In the genomic region with DNA sequence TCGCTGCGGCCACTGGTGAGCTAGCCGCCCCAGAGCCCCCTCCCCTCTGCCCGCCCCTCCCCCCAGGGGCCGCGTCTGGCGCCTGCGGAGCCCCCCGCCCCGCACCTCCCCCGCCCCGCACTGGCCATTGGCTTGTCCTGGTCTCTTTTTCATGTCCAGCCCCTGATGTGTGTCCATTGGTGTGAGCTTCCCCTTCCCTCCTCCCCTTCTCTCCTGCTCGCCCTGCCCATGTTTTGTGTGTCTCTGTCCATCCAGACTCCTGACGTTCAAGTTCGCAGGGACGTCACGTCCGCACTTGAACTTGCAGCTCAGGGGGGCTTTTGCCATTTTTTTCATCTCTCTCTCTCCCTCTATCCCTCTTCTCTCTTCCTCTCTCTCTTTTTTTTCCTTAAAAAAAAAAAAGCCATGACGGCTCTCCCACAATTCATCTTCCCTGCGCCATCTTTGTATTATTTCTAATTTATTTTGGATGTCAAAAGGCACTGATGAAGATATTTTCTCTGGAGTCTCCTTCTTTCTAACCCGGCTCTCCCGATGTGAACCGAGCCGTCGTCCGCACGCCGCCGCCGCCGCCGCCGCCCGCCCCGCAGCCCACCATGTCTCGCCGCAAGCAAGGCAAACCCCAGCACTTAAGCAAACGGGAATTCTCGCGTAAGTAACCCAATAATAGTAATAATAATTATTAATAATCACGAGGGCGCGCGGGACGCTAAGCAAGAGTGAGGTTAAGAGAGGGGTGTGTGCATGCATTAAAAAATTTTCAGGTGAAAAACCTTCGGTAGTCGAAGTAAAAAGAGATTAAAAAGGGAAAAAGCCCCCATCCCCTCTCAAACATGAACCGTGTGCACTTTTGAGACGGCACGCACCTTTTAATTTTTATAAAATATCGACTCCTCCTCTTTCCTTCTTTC, we compare ENCODE assay signal across 8 mouse cellular contexts. TPM values are rescaled to one million over a fixed set of nuclear protein-coding genes. Genes with fewer than 3 reads are reported as not detected.
DNase-seq lines count a peak whose midpoint lies in the region; ATAC-seq and TF ChIP-seq lines count a peak whose summit lies in the region.

A gene (plus strand): TSS at position 262 of the 911 bp plus-strand sequence.

- peak within 1 kb of the TSS; percentile 93 for H3K4me3 ChIP-seq in embryonic fibroblast, embryonic 13.5 days (ENCODE audit: insufficient read depth, low read length)
- peak within 1 kb of the TSS; percentile 87 for H3K4me3 ChIP-seq in hindbrain, embryonic 14.5 days (replicated peaks; ENCODE audit: low read length)
- H3K4me3 ChIP-seq in limb, embryonic 10.5 days = peak within 1 kb of the TSS; percentile 96
- peak within 1 kb of the TSS; percentile 76 for H3K4me3 ChIP-seq in midbrain, embryonic 10.5 days
- peak within 1 kb of the TSS; percentile 73 for H3K4me3 ChIP-seq in stomach, embryonic 16.5 days (replicated peaks; ENCODE audit: low read length)

- no peaks in the 10 kb centered on the region for H3K4me1 ChIP-seq in embryonic fibroblast, embryonic 13.5 days (ENCODE audit: control insufficient read depth, insufficient read depth, low read length)
- H3K4me1 ChIP-seq in hindbrain, embryonic 14.5 days (replicated peaks; ENCODE audit: control insufficient read depth, insufficient read depth, low read length) = peaks cover 15% of the 10 kb centered on the region
- peaks cover 58% of the 10 kb centered on the region for H3K4me1 ChIP-seq in limb, embryonic 10.5 days
- peaks cover 79% of the 10 kb centered on the region for H3K4me1 ChIP-seq in midbrain, embryonic 10.5 days
- H3K4me1 ChIP-seq in stomach, embryonic 16.5 days (ENCODE audit: control insufficient read depth, insufficient read depth, low read length) = peaks cover 16% of the 10 kb centered on the region

- TF ChIP-seq CTCF in embryonic fibroblast, embryonic 13.5 days (IDR thresholded peaks at IDR 0.05; ENCODE audit: borderline replicate concordance, insufficient read depth, low read length) = no peak

- H3K9me3 ChIP-seq in hindbrain, embryonic 14.5 days (ENCODE audit: control insufficient read depth, low read length) = no peaks in the 10 kb centered on the region
- no peaks in the 10 kb centered on the region for H3K9me3 ChIP-seq in limb, embryonic 10.5 days (replicated peaks)
- no peaks in the 10 kb centered on the region for H3K9me3 ChIP-seq in midbrain, embryonic 10.5 days (replicated peaks)
- no peaks in the 10 kb centered on the region for H3K9me3 ChIP-seq in stomach, embryonic 16.5 days (replicated peaks; ENCODE audit: control insufficient read depth, low read length)

- under 1% methylated on average over 40 of the region's 51 CpGs for WGBS in hindbrain, embryonic 14.5 days
- under 1% methylated on average over 42 of the region's 51 CpGs for WGBS in limb, embryonic 10.5 days
- WGBS in midbrain, embryonic 10.5 days = under 1% methylated on average over 40 of the region's 51 CpGs
- under 1% methylated on average over 39 of the region's 51 CpGs for WGBS in stomach, embryonic 16.5 days

- H3K36me3 ChIP-seq in hindbrain, embryonic 14.5 days (replicated peaks; ENCODE audit: control insufficient read depth, insufficient read depth) = no peaks in the 10 kb centered on the region
- H3K36me3 ChIP-seq in limb, embryonic 10.5 days = no peaks in the 10 kb centered on the region
- H3K36me3 ChIP-seq in midbrain, embryonic 10.5 days = no peaks in the 10 kb centered on the region
- no peaks in the 10 kb centered on the region for H3K36me3 ChIP-seq in stomach, embryonic 16.5 days (ENCODE audit: control insufficient read depth, insufficient read depth, low read length)

- no peak within 1 kb of the TSS; the same call in 1 of the 2 replicates for H3K27ac ChIP-seq in embryonic fibroblast, embryonic 13.5 days (ENCODE audit: insufficient read depth, low read length)
- peak within 1 kb of the TSS; percentile 99 for H3K27ac ChIP-seq in hindbrain, embryonic 14.5 days
- peak within 1 kb of the TSS; percentile 98 for H3K27ac ChIP-seq in limb, embryonic 10.5 days
- H3K27ac ChIP-seq in midbrain, embryonic 10.5 days (replicated peaks) = peak within 1 kb of the TSS; percentile 94
- peak within 1 kb of the TSS; percentile 91 for H3K27ac ChIP-seq in stomach, embryonic 16.5 days (ENCODE audit: low read length)

- H3K4me2 ChIP-seq in hindbrain, embryonic 14.5 days (replicated peaks) = peak within 1 kb of the TSS; percentile 100
- peak within 1 kb of the TSS; percentile 98 for H3K4me2 ChIP-seq in stomach, embryonic 16.5 days (ENCODE audit: low read depth, low read length)

- H3K9ac ChIP-seq in hindbrain, embryonic 14.5 days = peak within 1 kb of the TSS; percentile 98
- H3K9ac ChIP-seq in stomach, embryonic 16.5 days (ENCODE audit: low read length) = peak within 1 kb of the TSS; percentile 87

- DNase-seq in cerebellum, postnatal 10 days = peak; percentile 74 to 81
- DNase-seq in cerebellum, postnatal 36 days = no peak
- DNase-seq in MEL-GATA-1-ER (ENCODE audit: extremely low read depth, low read depth) = peak; percentile 87
- DNase-seq in hindbrain, embryonic 14.5 days (ENCODE audit: low spot score) = peak; percentile 72
- peak; percentile 92 for DNase-seq in limb, embryonic 10.5 days (ENCODE audit: low spot score)
- peak; percentile 88 for DNase-seq in midbrain, embryonic 10.5 days (ENCODE audit: low spot score)

- TF ChIP-seq POLR2A in embryonic fibroblast, embryonic 13.5 days (IDR thresholded peaks at IDR 0.05; ENCODE audit: low read depth, low read length) = peak; percentile 59

- ATAC-seq in hindbrain, embryonic 14.5 days (ENCODE audit: low FRiP score) = peak; percentile 47
- peak; percentile 76 for ATAC-seq in stomach, embryonic 16.5 days (ENCODE audit: insufficient read depth, low FRiP score)

- no peaks in the 10 kb centered on the region for H3K27me3 ChIP-seq in hindbrain, embryonic 14.5 days (ENCODE audit: control insufficient read depth, insufficient read depth, low read length)
- peaks cover 4% of the 10 kb centered on the region; the same call in 1 of the 2 replicates for H3K27me3 ChIP-seq in limb, embryonic 10.5 days (ENCODE audit: low read depth, poor library complexity, severe bottlenecking)
- H3K27me3 ChIP-seq in midbrain, embryonic 10.5 days (ENCODE audit: low read depth, poor library complexity, severe bottlenecking) = peaks cover 50% of the 10 kb centered on the region
- H3K27me3 ChIP-seq in stomach, embryonic 16.5 days (ENCODE audit: control insufficient read depth, insufficient read depth, low read length) = no peaks in the 10 kb centered on the region

RNA-seq across cellular contexts. Expression of the gene that starts here (rescaled TPM):
- polyA plus RNA-seq in embryonic fibroblast, embryonic 13.5 days (2011; ENCODE audit: insufficient read length, low read depth, missing spikeins) = 2.0 and 7.6 TPM in 2 replicates
- 106 and 117 TPM in 2 replicates for polyA plus RNA-seq in hindbrain, embryonic 14.5 days (2014; fragmentation: Nextera tagmentation; extraction: Ambion mirVana)
- polyA plus RNA-seq in limb, embryonic 10.5 days (2016; fragmentation: Nextera tagmentation; extraction: Ambion mirVana) = 41.4 and 75.0 TPM in 2 replicates
- 15.8 and 33.2 TPM in 2 replicates for polyA plus RNA-seq in midbrain, embryonic 10.5 days (2016; fragmentation: Nextera tagmentation; extraction: Ambion mirVana)
- 24.9 and 25.5 TPM in 2 replicates for polyA plus RNA-seq in stomach, embryonic 16.5 days (2015; fragmentation: Nextera tagmentation; extraction: Ambion mirVana)

Comparison
In these comparisons a context has a peak if more than half of its experiments do, and no peak if none do; other contexts are left out.
1. DNase-seq: peak in cerebellum, postnatal 10 days (2 of 2), MEL-GATA-1-ER (single experiment), hindbrain, embryonic 14.5 days (single experiment), limb, embryonic 10.5 days (single experiment) and midbrain, embryonic 10.5 days (single experiment); none in cerebellum, postnatal 36 days (0 of 2).
2. Peak in every context shown above with its lines, with median percentiles within 50 percentile points of each other: H3K4me3 ChIP-seq.